Mouse (Mus musculus): ENCODE data around the gene Myo6. TPM values are rescaled to one million over a fixed set of nuclear protein-coding genes. Genes with fewer than 3 reads are reported as not detected.

Myo6 gene
- polyA plus RNA-seq, 1 experiment from 2014 or later, result 63.8 TPM

GRCm38 (mm10) chr9:80191240-80191639 is 26.4 kb downstream of the Myo6 start:
- no peaks in the 10 kb centered on the region for H3K36me3 ChIP-seq (ENCODE audit: control insufficient read depth, insufficient read depth, low read length)
- DNase-seq (ENCODE audit: low spot score) (peak; percentile 42), ATAC-seq (replicated peaks; ENCODE audit: low FRiP score, low TSS enrichment, low read depth) (no peak)
- no peak overlapping the region for H3K4me3 ChIP-seq (ENCODE audit: low read depth, low read length)
- H3K9me3 ChIP-seq (ENCODE audit: control insufficient read depth, low read length), result no peaks in the 10 kb centered on the region
- 0 out of 2 replicates have a peak, but pooled peaks cover under 1% of the 10 kb centered on the region for H3K4me1 ChIP-seq (replicated peaks; ENCODE audit: control insufficient read depth, insufficient read depth, low read length)
- no peak overlapping the region for H3K27ac ChIP-seq (ENCODE audit: low read depth)
- WGBS, result 76% methylated on average over 6 of the region's 6 CpGs
- H3K9ac ChIP-seq (ENCODE audit: low read length), result no peak overlapping the region
- H3K27me3 ChIP-seq (replicated peaks; ENCODE audit: control insufficient read depth, insufficient read depth, low read length), result no peaks in the 10 kb centered on the region
- H3K4me2 ChIP-seq (ENCODE audit: low read length), result no peak overlapping the region

GRCm38 (mm10) chr9:80192324-80192723 is 27.5 kb downstream of the Myo6 start:
- no peak overlapping the region for H3K27ac ChIP-seq (ENCODE audit: low read depth)
- DNase-seq (ENCODE audit: low spot score), result peak; percentile 48
- WGBS, result 78% methylated on average over 10 of the region's 10 CpGs

GRCm38 (mm10) chr9:80194446-80194845 is 29.6 kb downstream of the Myo6 start:
- 73% methylated on average over 6 of the region's 6 CpGs for WGBS
- Histone ChIP-seq H3K4me3 (ENCODE audit: low read depth, low read length) (no peak overlapping the region), H3K36me3 (ENCODE audit: control insufficient read depth, insufficient read depth, low read length) (no peaks in the 10 kb centered on the region), H3K4me2 (ENCODE audit: low read length) (no peak overlapping the region), H3K27ac (ENCODE audit: low read depth) (no peak overlapping the region), H3K4me1 (replicated peaks; ENCODE audit: control insufficient read depth, insufficient read depth, low read length) (0 out of 2 replicates have a peak, but pooled peaks cover 3% of the 10 kb centered on the region), H3K9ac (ENCODE audit: low read length) (no peak overlapping the region), H3K27me3 (replicated peaks; ENCODE audit: control insufficient read depth, insufficient read depth, low read length) (no peaks in the 10 kb centered on the region), H3K9me3 (ENCODE audit: control insufficient read depth, low read length) (no peaks in the 10 kb centered on the region)
- no peak for ATAC-seq (replicated peaks; ENCODE audit: low FRiP score, low TSS enrichment, low read depth)
- DNase-seq (ENCODE audit: low spot score), result peak; percentile 34

More at GRCm38 (mm10) chr9:80192324-80192723, 27.5 kb downstream of the Myo6 start:
- Histone ChIP-seq H3K9me3 (ENCODE audit: control insufficient read depth, low read length) (no peaks in the 10 kb centered on the region), H3K36me3 (ENCODE audit: control insufficient read depth, insufficient read depth, low read length) (no peaks in the 10 kb centered on the region), H3K4me1 (replicated peaks; ENCODE audit: control insufficient read depth, insufficient read depth, low read length) (0 out of 2 replicates have a peak, but pooled peaks cover 3% of the 10 kb centered on the region), H3K4me2 (ENCODE audit: low read length) (no peak overlapping the region), H3K9ac (ENCODE audit: low read length) (no peak overlapping the region), H3K27me3 (replicated peaks; ENCODE audit: control insufficient read depth, insufficient read depth, low read length) (no peaks in the 10 kb centered on the region), H3K4me3 (ENCODE audit: low read depth, low read length) (no peak overlapping the region)
- no peak for ATAC-seq (replicated peaks; ENCODE audit: low FRiP score, low TSS enrichment, low read depth)

- H3K4me1 ChIP-seq (replicated peaks; ENCODE audit: control insufficient read depth, insufficient read depth, low read length), result 0 out of 2 replicates have a peak, but pooled peaks cover 3% of the 10 kb centered on the region
- no peak overlapping the region for H3K27ac ChIP-seq (ENCODE audit: low read depth)
- 46% methylated on average over 3 of the region's 3 CpGs for WGBS
- no peak for ATAC-seq (replicated peaks; ENCODE audit: low FRiP score, low TSS enrichment, low read depth)
- H3K36me3 ChIP-seq (ENCODE audit: control insufficient read depth, insufficient read depth, low read length), result no peaks in the 10 kb centered on the region
- H3K9ac ChIP-seq (ENCODE audit: low read length), result no peak overlapping the region
- DNase-seq (ENCODE audit: low spot score), result peak; percentile 47
- H3K4me3 ChIP-seq (ENCODE audit: low read depth, low read length), result no peak overlapping the region
- no peaks in the 10 kb centered on the region for H3K9me3 ChIP-seq (ENCODE audit: control insufficient read depth, low read length)
- H3K4me2 ChIP-seq (ENCODE audit: low read length), result no peak overlapping the region
- no peaks in the 10 kb centered on the region for H3K27me3 ChIP-seq (replicated peaks; ENCODE audit: control insufficient read depth, insufficient read depth, low read length)
Observed at GRCm38 (mm10) chr9:80196161-80196560, 31.3 kb downstream of the Myo6 start.

- ATAC-seq (replicated peaks; ENCODE audit: low FRiP score, low TSS enrichment, low read depth), result no peak
- H3K27ac ChIP-seq (ENCODE audit: low read depth), result no peak overlapping the region
Observed at GRCm38 (mm10) chr9:80197233-80197632, 32.4 kb downstream of the Myo6 start.

GRCm38 (mm10) chr9:80200855-80201254 is 36.0 kb downstream of the Myo6 start:
- peaks cover 6% of the 10 kb centered on the region; the same call in 1 of the 2 replicates for H3K4me1 ChIP-seq (replicated peaks; ENCODE audit: control insufficient read depth, insufficient read depth, low read length)
- no peak overlapping the region for H3K4me3 ChIP-seq (ENCODE audit: low read depth, low read length)
- ATAC-seq (replicated peaks; ENCODE audit: low FRiP score, low TSS enrichment, low read depth) (no peak), DNase-seq (ENCODE audit: low spot score) (no peak)
- no peak overlapping the region for H3K9ac ChIP-seq (ENCODE audit: low read length)
- H3K9me3 ChIP-seq (ENCODE audit: control insufficient read depth, low read length), result no peaks in the 10 kb centered on the region
- H3K27me3 ChIP-seq (replicated peaks; ENCODE audit: control insufficient read depth, insufficient read depth, low read length), result no peaks in the 10 kb centered on the region
- no peak overlapping the region for H3K4me2 ChIP-seq (ENCODE audit: low read length)
- H3K36me3 ChIP-seq (ENCODE audit: control insufficient read depth, insufficient read depth, low read length), result no peaks in the 10 kb centered on the region
- 70% methylated on average over 6 of the region's 6 CpGs for WGBS
- no peak overlapping the region for H3K27ac ChIP-seq (ENCODE audit: low read depth)

More at GRCm38 (mm10) chr9:80197233-80197632, 32.4 kb downstream of the Myo6 start:
- no peak overlapping the region for H3K4me2 ChIP-seq (ENCODE audit: low read length)
- H3K9me3 ChIP-seq (ENCODE audit: control insufficient read depth, low read length), result no peaks in the 10 kb centered on the region
- H3K9ac ChIP-seq (ENCODE audit: low read length), result no peak overlapping the region
- H3K36me3 ChIP-seq (ENCODE audit: control insufficient read depth, insufficient read depth, low read length), result no peaks in the 10 kb centered on the region
- H3K4me1 ChIP-seq (replicated peaks; ENCODE audit: control insufficient read depth, insufficient read depth, low read length), result 0 out of 2 replicates have a peak, but pooled peaks cover 3% of the 10 kb centered on the region
- DNase-seq (ENCODE audit: low spot score), result peak; percentile 40
- 80% methylated on average over 6 of the region's 6 CpGs for WGBS
- H3K4me3 ChIP-seq (ENCODE audit: low read depth, low read length), result no peak overlapping the region
- no peaks in the 10 kb centered on the region for H3K27me3 ChIP-seq (replicated peaks; ENCODE audit: control insufficient read depth, insufficient read depth, low read length)

GRCm38 (mm10) chr9:80202374-80203060 is 37.7 kb downstream of the Myo6 start:
- 89% methylated on average over 14 of the region's 14 CpGs for WGBS
- no peak for ATAC-seq (replicated peaks; ENCODE audit: low FRiP score, low TSS enrichment, low read depth)
- peak; percentile 35 for DNase-seq (ENCODE audit: low spot score)

GRCm38 (mm10) chr9:80208681-80209080 is 43.9 kb downstream of the Myo6 start:
- Histone ChIP-seq H3K36me3 (ENCODE audit: control insufficient read depth, insufficient read depth, low read length) (no peaks in the 10 kb centered on the region), H3K4me1 (replicated peaks; ENCODE audit: control insufficient read depth, insufficient read depth, low read length) (peaks cover 5% of the 10 kb centered on the region; the same call in 1 of the 2 replicates), H3K27me3 (replicated peaks; ENCODE audit: control insufficient read depth, insufficient read depth, low read length) (no peaks in the 10 kb centered on the region), H3K4me3 (ENCODE audit: low read depth, low read length) (no peak overlapping the region), H3K27ac (ENCODE audit: low read depth) (no peak overlapping the region), H3K4me2 (ENCODE audit: low read length) (no peak overlapping the region), H3K9me3 (ENCODE audit: control insufficient read depth, low read length) (no peaks in the 10 kb centered on the region), H3K9ac (ENCODE audit: low read length) (no peak overlapping the region)
- ATAC-seq (replicated peaks; ENCODE audit: low FRiP score, low TSS enrichment, low read depth), result no peak
- DNase-seq (ENCODE audit: low spot score), result no peak
- 86% methylated on average over 2 of the region's 2 CpGs for WGBS

More at GRCm38 (mm10) chr9:80202374-80203060, 37.7 kb downstream of the Myo6 start:
- Histone ChIP-seq H3K27ac (ENCODE audit: low read depth) (no peak overlapping the region), H3K4me3 (ENCODE audit: low read depth, low read length) (no peak overlapping the region), H3K4me2 (ENCODE audit: low read length) (no peak overlapping the region), H3K9ac (ENCODE audit: low read length) (no peak overlapping the region), H3K27me3 (replicated peaks; ENCODE audit: control insufficient read depth, insufficient read depth, low read length) (no peaks in the 10 kb centered on the region), H3K9me3 (ENCODE audit: control insufficient read depth, low read length) (no peaks in the 10 kb centered on the region), H3K4me1 (replicated peaks; ENCODE audit: control insufficient read depth, insufficient read depth, low read length) (peaks cover 5% of the 10 kb centered on the region; the same call in 1 of the 2 replicates), H3K36me3 (ENCODE audit: control insufficient read depth, insufficient read depth, low read length) (no peaks in the 10 kb centered on the region)

- no peaks in the 10 kb centered on the region for H3K27me3 ChIP-seq (replicated peaks; ENCODE audit: control insufficient read depth, insufficient read depth, low read length)
- no peak overlapping the region for H3K4me3 ChIP-seq (ENCODE audit: low read depth, low read length)
- WGBS, result 70% methylated on average over 10 of the region's 10 CpGs
- no peak overlapping the region for H3K4me2 ChIP-seq (ENCODE audit: low read length)
- H3K9me3 ChIP-seq (ENCODE audit: control insufficient read depth, low read length), result no peaks in the 10 kb centered on the region
- no peak overlapping the region for H3K9ac ChIP-seq (ENCODE audit: low read length)
- peaks cover 5% of the 10 kb centered on the region; the same call in 1 of the 2 replicates for H3K4me1 ChIP-seq (replicated peaks; ENCODE audit: control insufficient read depth, insufficient read depth, low read length)
- ATAC-seq (replicated peaks; ENCODE audit: low FRiP score, low TSS enrichment, low read depth) (no peak), DNase-seq (ENCODE audit: low spot score) (no peak)
- no peak overlapping the region for H3K27ac ChIP-seq (ENCODE audit: low read depth)
- H3K36me3 ChIP-seq (ENCODE audit: control insufficient read depth, insufficient read depth, low read length), result no peaks in the 10 kb centered on the region
Observed at GRCm38 (mm10) chr9:80209459-80209858, 44.6 kb downstream of the Myo6 start.

Data from intestine, embryonic 14.5 days (tissue).